Mouse (Mus musculus): ENCODE results near the gene B4gat1.
A peak's percentile ranks its signal among the peaks of the same experiment; 100 is the strongest.

- TF ChIP-seq POLR2A (IDR thresholded peaks at IDR 0.05; ENCODE audit: borderline replicate concordance, low read depth, low read length): no peak
- TF ChIP-seq CTCF (IDR thresholded peaks at IDR 0.05; ENCODE audit: low read depth, low read length): peak; percentile 83
Measured at GRCm38 (mm10) chr19:5056251-5056650, 17.6 kb downstream of the B4gat1 start.

Data from bone marrow macrophage, adult 2 months (primary cell).